Mouse (Mus musculus): Measurements from ENCODE around the gene Rad1.

- no peak for TF ChIP-seq CTCF (IDR thresholded peaks at IDR 0.05 in 2 of 3, conservative IDR thresholded peaks at IDR 0.05 in 1 of 3; ENCODE audit: control insufficient read depth in 1 of 3, insufficient read depth in 1 of 3, low read depth in 2 of 3, low read length in 3 of 3, poor library complexity in 1 of 3, severe bottlenecking in 1 of 3)
- no peak for TF ChIP-seq TCF12 (IDR thresholded peaks at IDR 0.05; ENCODE audit: low read depth, low read length)
- TF ChIP-seq EP300 (IDR thresholded peaks at IDR 0.05; ENCODE audit: low read depth in 1 of 2, low read length in 2 of 2): no peak
- TF ChIP-seq CHD2 (IDR thresholded peaks at IDR 0.05; ENCODE audit: low read length): no peak
- TF ChIP-seq ETS1 (IDR thresholded peaks at IDR 0.05; ENCODE audit: low read depth, low read length): no peak
- TF ChIP-seq USF1 (IDR thresholded peaks at IDR 0.05; ENCODE audit: low read depth, low read length): no peak
- no peak for TF ChIP-seq POLR2A (IDR thresholded peaks at IDR 0.05; ENCODE audit: control insufficient read depth in 1 of 2, insufficient read depth in 1 of 2, low read depth in 1 of 2, low read length in 2 of 2, poor library complexity in 1 of 2)
- TF ChIP-seq MAX (IDR thresholded peaks at IDR 0.05; ENCODE audit: low read length): no peak
- TF ChIP-seq MAFK (IDR thresholded peaks at IDR 0.05; ENCODE audit: borderline replicate concordance, low read depth, low read length): no peak
- no peak for TF ChIP-seq USF2 (IDR thresholded peaks at IDR 0.05; ENCODE audit: borderline replicate concordance in 1 of 2, insufficient read depth in 1 of 2, low read depth in 1 of 2, low read length in 2 of 2)
- TF ChIP-seq GATA1 (IDR thresholded peaks at IDR 0.05; ENCODE audit: low read depth, low read length): no peak
- TF ChIP-seq ZC3H11A (IDR thresholded peaks at IDR 0.05; ENCODE audit: low read depth, low read length): no peak
Observed at GRCm38 (mm10) chr15:10535969-10536368, 50.2 kb downstream of the Rad1 start.

Measured in MEL (cell line).